Mouse (Mus musculus): Measurements from ENCODE around the gene Boc. TPM values are rescaled to one million over a fixed set of nuclear protein-coding genes. Genes with fewer than 3 reads are reported as not detected.
"Not testable (repeated sequence)": the region's sequence is repeated elsewhere in the genome, so short reads cannot be mapped to it uniquely, and the experiment has no call there.

The Boc gene
- polyA plus RNA-seq, 1 experiment = not detected

DNA sequence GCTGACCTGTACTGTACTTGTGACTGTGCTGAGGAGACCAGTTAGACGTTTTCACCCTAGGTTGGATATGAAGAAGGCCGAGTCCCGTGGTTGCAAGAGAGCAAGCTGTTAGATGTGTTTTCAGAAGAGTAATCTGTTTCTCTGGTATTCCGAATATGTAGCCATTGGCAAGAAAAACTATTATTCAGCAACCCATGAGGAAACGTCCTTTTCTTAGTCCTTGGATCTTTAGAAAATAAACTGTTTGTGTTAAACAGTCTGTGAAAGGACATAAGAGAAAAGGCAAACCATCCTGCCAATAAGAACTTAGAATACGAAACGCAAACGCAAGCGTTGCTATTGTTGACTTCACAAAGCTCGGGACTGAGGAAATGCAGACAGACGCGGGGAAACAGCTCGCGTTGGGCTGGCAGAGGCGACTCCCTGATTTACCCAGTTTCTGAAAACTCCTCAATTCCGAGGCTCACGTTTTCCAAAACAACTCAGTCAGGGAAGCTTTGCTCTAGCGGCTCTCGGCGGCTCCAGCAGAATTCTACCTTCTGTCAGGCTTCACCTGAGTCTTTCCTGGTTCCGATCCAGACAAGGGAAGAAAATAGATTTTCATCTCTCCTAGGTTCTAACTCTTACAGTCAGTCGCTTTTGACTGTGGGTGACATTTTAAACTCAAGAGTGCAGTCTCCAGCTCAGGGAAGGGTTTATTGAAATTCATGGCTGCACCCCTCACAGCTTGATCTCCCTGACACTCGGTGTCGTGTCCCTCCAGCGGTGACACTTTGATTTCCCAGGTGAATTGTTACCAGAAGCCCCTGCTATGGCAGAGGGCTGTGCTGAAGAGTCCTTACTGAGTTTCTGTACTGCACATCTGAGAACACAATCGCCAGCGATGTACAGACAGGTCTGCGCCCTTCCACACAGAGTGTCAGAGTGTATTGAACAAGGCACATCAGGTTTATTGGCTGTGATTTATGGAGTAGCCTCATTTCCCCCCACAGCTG lies 76.8 kb downstream of the Boc start:
- TF ChIP-seq CTCF (IDR thresholded peaks at IDR 0.05; ENCODE audit: low read depth, low read length) = no peak
- no peak for TF ChIP-seq POLR2A (IDR thresholded peaks at IDR 0.05; ENCODE audit: borderline replicate concordance, low read depth, low read length)
- H3K27ac ChIP-seq (ENCODE audit: insufficient read depth, low read depth, low read length) = no peak overlapping the region
- no peaks in the 10 kb centered on the region for H3K4me1 ChIP-seq (ENCODE audit: control insufficient read depth, insufficient read depth, low read length)
- no peak overlapping the region for H3K4me3 ChIP-seq (ENCODE audit: insufficient read depth, low read length)

DNA sequence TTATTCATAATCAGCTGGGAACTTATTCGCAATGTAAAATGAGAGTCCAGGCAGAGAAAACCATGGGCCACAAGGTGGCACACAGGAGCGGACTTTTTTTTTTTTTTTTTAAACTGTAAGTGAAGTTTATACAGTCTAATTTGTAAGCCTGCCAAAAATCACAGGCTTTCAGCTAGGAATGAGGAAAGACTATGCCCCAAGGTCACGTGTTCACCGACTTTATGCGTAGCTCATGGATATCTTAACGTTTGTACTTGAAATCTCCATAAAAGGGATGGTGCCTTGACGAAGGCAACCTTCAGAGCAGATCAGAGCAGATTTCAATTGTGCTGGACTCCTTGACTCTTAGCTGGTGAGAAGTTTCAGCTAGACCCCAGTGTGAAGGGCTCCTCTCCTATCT lies 78.1 kb downstream of the Boc start:
- TF ChIP-seq CTCF (IDR thresholded peaks at IDR 0.05; ENCODE audit: low read depth, low read length) (no peak), POLR2A (IDR thresholded peaks at IDR 0.05; ENCODE audit: borderline replicate concordance, low read depth, low read length) (no peak)
- H3K4me3 ChIP-seq (ENCODE audit: insufficient read depth, low read length) = no peak overlapping the region
- H3K4me1 ChIP-seq (ENCODE audit: control insufficient read depth, insufficient read depth, low read length) = no peaks in the 10 kb centered on the region
- H3K27ac ChIP-seq (ENCODE audit: insufficient read depth, low read depth, low read length) = no peak overlapping the region

DNA sequence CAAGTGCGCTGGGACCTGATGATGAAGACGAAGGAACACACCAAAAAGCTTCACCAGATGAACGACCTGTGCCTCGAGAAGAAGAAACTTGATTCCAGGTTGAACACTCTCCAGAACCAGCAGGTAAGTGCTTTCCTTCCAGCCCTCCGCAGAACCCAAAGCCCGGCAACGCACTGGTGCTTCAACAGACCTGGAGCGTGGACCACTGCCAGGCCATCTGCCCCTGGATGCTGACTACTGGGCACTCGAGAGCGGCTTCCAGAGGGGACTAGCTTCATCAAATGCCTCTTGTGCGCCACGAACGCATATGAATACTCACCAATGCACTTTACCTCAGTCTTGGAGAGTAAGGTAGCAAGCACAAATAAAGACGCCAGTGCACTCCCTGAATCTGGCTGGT lies 78.8 kb downstream of the Boc start:
- H3K4me3 ChIP-seq (ENCODE audit: insufficient read depth, low read length) = no peak overlapping the region
- no peaks in the 10 kb centered on the region for H3K4me1 ChIP-seq (ENCODE audit: control insufficient read depth, insufficient read depth, low read length)
- TF ChIP-seq POLR2A (IDR thresholded peaks at IDR 0.05; ENCODE audit: borderline replicate concordance, low read depth, low read length) (no peak), CTCF (IDR thresholded peaks at IDR 0.05; ENCODE audit: low read depth, low read length) (no peak)
- no peak overlapping the region for H3K27ac ChIP-seq (ENCODE audit: insufficient read depth, low read depth, low read length)

DNA sequence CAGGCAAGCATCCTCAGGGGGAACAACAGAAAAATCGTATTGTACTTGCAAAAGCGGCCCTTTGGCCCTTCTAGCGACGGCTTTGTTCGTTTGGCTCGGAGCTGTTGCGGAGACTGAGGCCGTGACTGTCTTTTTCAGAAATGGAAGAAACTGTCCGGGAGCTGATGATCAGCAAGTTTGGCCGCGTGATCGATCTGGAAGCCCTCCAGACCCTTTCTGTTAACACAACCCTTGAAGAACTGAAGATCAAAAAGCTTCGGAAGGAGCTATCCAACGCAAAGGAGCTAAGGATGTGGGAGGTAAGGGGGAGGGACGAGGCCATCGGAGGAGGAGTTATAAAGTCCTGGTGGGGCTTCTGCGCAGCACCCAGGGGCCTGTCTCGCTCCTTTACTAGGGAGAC lies 79.9 kb downstream of the Boc start:
- Histone ChIP-seq H3K4me3 (ENCODE audit: insufficient read depth, low read length) (no peak overlapping the region), H3K27ac (ENCODE audit: insufficient read depth, low read depth, low read length) (no peak overlapping the region), H3K4me1 (ENCODE audit: control insufficient read depth, insufficient read depth, low read length) (no peaks in the 10 kb centered on the region)
- TF ChIP-seq CTCF (IDR thresholded peaks at IDR 0.05; ENCODE audit: low read depth, low read length) = no peak

DNA sequence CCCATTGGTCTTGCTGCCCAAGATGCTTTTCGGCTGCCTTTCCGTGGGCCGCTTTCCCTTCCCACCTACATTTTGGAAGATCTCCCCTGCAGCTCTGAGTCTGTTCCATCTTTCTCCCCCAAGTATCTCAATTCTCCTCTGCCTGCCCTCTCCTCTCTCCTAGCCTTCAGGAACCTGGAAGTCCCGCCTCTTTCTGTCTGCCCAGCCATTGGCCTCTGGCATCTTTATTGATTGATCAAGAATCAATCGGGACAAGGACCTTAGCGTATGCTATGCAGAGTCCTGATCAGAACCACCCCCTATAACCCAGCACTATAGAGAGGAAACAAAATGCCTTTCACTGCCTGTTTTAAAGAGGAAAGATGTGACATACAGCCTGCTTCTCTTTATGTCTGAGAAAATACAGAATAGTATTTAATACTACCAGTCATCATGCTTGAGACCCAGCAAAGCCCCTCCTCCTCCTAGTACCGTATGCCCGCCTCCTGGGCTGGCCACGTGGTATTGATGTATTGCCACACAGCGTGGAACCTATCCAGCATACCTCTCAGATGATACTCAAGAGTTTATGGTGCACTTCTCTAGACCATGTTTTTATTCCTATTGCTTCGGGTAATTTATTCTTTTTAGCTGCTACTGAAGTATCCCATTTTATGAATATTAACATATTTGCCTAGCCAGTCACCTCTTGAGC lies 82.9 kb downstream of the Boc start:
- Histone ChIP-seq H3K4me3 (ENCODE audit: insufficient read depth, low read length) (no peak overlapping the region), H3K4me1 (ENCODE audit: control insufficient read depth, insufficient read depth, low read length) (no peaks in the 10 kb centered on the region), H3K27ac (ENCODE audit: insufficient read depth, low read depth, low read length) (no peak overlapping the region)
- TF ChIP-seq CTCF (IDR thresholded peaks at IDR 0.05; ENCODE audit: low read depth, low read length) (no peak), POLR2A (IDR thresholded peaks at IDR 0.05; ENCODE audit: borderline replicate concordance, low read depth, low read length) (no peak)

DNA sequence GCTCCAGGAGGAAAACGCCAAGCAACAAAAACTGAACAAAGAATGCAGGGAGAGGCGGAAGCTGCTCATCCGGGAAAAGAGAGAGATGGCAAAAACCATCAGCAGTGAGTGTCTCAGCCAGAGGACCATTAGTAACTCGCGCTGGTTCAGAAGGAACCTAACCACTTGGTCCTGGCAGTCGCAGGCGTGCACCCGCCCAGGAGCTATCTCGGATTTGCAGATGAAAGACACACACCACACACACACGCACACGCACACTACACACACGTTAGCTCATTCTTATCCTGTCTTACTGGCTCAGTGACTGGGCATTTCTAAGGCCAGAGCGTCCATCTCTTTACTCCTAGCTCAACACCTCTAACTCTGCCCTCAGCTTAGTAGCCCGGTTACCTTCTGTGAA lies 83.4 kb downstream of the Boc start:
- no peak overlapping the region for H3K27ac ChIP-seq (ENCODE audit: insufficient read depth, low read depth, low read length)
- TF ChIP-seq POLR2A (IDR thresholded peaks at IDR 0.05; ENCODE audit: borderline replicate concordance, low read depth, low read length) = no peak
- no peak for TF ChIP-seq CTCF (IDR thresholded peaks at IDR 0.05; ENCODE audit: low read depth, low read length)
- H3K4me3 ChIP-seq (ENCODE audit: insufficient read depth, low read length) = no peak overlapping the region

DNA sequence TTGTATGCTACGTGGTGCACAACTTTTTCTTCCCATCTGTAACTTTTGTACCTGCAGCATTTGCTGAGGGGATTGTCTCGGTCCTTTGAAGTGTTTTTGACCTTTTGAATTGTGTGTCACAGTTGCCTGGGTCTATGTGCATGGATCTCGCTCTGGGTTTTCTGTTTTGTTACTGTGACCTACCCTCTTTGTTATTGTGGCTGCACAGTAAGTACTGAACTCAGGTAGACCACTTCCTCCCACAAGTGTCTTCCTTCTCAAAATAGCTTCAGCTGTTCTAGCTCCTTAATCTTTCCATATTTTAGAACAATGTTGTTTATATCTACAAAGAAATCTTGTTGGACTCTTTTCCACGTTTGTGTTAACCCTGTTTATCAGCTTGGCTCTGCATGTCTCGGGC lies 97.8 kb downstream of the Boc start:
- Histone ChIP-seq H3K27ac (ENCODE audit: insufficient read depth, low read depth, low read length) (no peak overlapping the region), H3K4me3 (ENCODE audit: insufficient read depth, low read length) (no peak overlapping the region), H3K4me1 (ENCODE audit: control insufficient read depth, insufficient read depth, low read length) (peaks cover 2% of the 10 kb centered on the region)
- TF ChIP-seq POLR2A (IDR thresholded peaks at IDR 0.05; ENCODE audit: borderline replicate concordance, low read depth, low read length) (no peak), CTCF (IDR thresholded peaks at IDR 0.05; ENCODE audit: low read depth, low read length) (no peak)

More for the DNA sequence above, 83.4 kb downstream of the Boc start:
- H3K4me1 ChIP-seq (ENCODE audit: control insufficient read depth, insufficient read depth, low read length) = no peaks in the 10 kb centered on the region

DNA sequence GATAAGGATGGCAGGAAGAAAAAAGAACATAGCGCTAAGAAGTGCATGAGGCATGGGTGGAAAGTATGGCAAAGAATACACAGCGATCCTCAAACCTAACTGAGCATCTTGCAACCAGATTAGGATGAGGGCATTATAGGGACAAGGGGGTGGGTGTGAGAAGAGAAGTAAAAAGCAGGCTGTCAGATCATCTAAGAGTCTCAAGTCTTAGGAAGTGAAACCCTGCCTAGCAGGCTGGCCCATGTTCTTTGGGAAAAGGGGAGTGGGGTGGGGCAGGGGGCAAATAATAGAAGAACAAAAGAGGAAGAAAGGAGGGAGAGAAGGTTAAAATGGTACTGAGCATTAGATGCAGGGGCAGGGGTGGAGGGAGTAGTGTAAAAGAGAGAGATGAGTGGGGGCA lies 99.9 kb downstream of the Boc start:
- Histone ChIP-seq H3K4me3 (ENCODE audit: insufficient read depth, low read length) (no peak overlapping the region), H3K27ac (ENCODE audit: insufficient read depth, low read depth, low read length) (no peak overlapping the region), H3K4me1 (ENCODE audit: control insufficient read depth, insufficient read depth, low read length) (peaks cover 2% of the 10 kb centered on the region)
- TF ChIP-seq CTCF (IDR thresholded peaks at IDR 0.05; ENCODE audit: low read depth, low read length) (no peak), POLR2A (IDR thresholded peaks at IDR 0.05; ENCODE audit: borderline replicate concordance, low read depth, low read length) (no peak)

DNA sequence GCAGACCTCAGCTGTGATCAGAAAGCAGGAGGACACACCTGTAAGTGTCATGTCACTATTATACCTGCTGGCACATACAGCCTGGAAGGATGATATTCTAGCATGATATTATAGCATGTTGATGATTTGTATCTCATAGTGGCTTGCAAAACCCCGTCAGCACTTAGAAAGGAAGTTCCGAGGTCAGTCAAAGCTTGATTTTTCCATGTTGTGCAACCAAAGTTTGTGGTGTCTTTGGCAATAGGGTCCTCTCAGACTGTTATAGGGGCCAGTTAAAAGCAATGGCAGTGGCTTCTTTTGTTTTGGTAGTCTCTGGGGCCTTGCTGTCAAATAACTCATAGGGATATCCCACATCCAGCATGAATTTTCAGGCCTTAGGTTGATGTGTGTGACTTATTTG lies 100.8 kb downstream of the Boc start:
- no peak overlapping the region for H3K4me3 ChIP-seq (ENCODE audit: insufficient read depth, low read length)
- peaks cover 2% of the 10 kb centered on the region for H3K4me1 ChIP-seq (ENCODE audit: control insufficient read depth, insufficient read depth, low read length)
- H3K27ac ChIP-seq (ENCODE audit: insufficient read depth, low read depth, low read length) = no peak overlapping the region
- no peak for TF ChIP-seq POLR2A (IDR thresholded peaks at IDR 0.05; ENCODE audit: borderline replicate concordance, low read depth, low read length)

DNA sequence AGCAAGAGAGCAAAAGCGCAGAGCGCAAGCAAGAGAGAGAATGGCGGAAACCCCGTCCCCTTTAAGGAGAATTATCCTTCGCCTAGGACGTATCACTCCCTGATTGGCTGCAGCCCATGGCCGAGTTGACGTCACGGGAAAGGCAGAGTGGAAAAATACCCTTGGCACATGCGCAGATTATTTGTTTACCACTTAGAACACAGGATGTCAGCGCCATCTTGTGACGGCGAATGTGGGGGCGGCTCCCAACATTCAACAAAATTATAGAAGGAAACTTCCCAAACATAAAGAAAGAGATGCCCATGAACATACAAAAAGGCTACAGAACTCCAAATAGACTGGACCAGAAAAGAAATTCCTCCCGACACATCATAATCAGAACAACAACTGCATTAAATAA lies 116.8 kb downstream of the Boc start:
- H3K27ac ChIP-seq (ENCODE audit: insufficient read depth, low read depth, low read length); H3K4me1 ChIP-seq (ENCODE audit: control insufficient read depth, insufficient read depth, low read length); H3K4me3 ChIP-seq (ENCODE audit: insufficient read depth, low read length): not testable (repeated sequence)

Data from bone marrow macrophage, adult 2 months (primary cell).